Mouse (Mus musculus) kidney, embryonic 14.5 days (tissue): ENCODE results near the gene 2310011J03Rik. TPM values are rescaled to one million over a fixed set of nuclear protein-coding genes. Genes with fewer than 3 reads are reported as not detected.
"Not testable (repeated sequence)": the region's sequence is repeated elsewhere in the genome, so short reads cannot be mapped to it uniquely, and the experiment has no call there.

Experiments
- ATAC-seq: fragments of 200-750 bp; cut with Nextera tagmentation; 2 replicates; pipeline ENCODE4 v1.8.0; 2017; ENCODE audit warnings: moderate number of reproducible peaks, mild to moderate bottlenecking, moderate TSS enrichment, moderate library complexity; ENCODE audit not compliant: low FRiP score, low TSS enrichment
- H3K27ac ChIP-seq: fragments of 300-500 bp; sonication (generic); 2 replicates; pipeline ENCODE4 v1.5.1; 2014; ENCODE audit warnings: low read depth, mild to moderate bottlenecking, low read length, moderate library complexity, mixed read lengths
- H3K27me3 ChIP-seq: fragments of 300-500 bp; sonication (generic); 2 replicates; pipeline ENCODE4 v1.6.1; 2014; ENCODE audit warnings: mild to moderate bottlenecking, low read length; ENCODE audit not compliant: control insufficient read depth, insufficient read depth
- H3K36me3 ChIP-seq: fragments of 300-500 bp; sonication (generic); 2 replicates; pipeline ENCODE4 v1.6.1; 2014; ENCODE audit warnings: low read length, mixed read lengths; ENCODE audit not compliant: control insufficient read depth, insufficient read depth
- H3K4me1 ChIP-seq: fragments of 300-500 bp; sonication (generic); 2 replicates; pipeline ENCODE4 v1.6.1; 2014; ENCODE audit warnings: low read length, mixed read lengths; ENCODE audit not compliant: control insufficient read depth, insufficient read depth
- H3K4me2 ChIP-seq: fragments of 300-500 bp; sonication (generic); replicated peaks from 2 replicates; pipeline ENCODE4 v1.6.1; 2014; ENCODE audit warnings: low read depth, mild to moderate bottlenecking, low read length
- H3K4me3 ChIP-seq: fragments of 300-500 bp; sonication (generic); 2 replicates; pipeline ENCODE4 v1.5.1; 2014; ENCODE audit warnings: mild to moderate bottlenecking, low read length
- H3K9ac ChIP-seq: fragments of 300-500 bp; sonication (generic); 2 replicates; pipeline ENCODE4 v1.6.1; 2014; ENCODE audit warnings: low read depth, mild to moderate bottlenecking, low read length, moderate library complexity
- H3K9me3 ChIP-seq: fragments of 300-500 bp; sonication (generic); 2 replicates; pipeline ENCODE4 v1.6.1; 2016; ENCODE audit warnings: low read length; ENCODE audit not compliant: control insufficient read depth
- WGBS: fragments of 180-500 bp; shearing (Covaris S2); extraction: QIAGEN DNeasy Blood & Tissue Kit; methylation state at CpG from one replicate; pipeline ENCODE4 v1.1.7; 2014; 5-methylcytosine and 5-hydroxymethylcytosine counted together
- polyA plus RNA-seq: library from polyadenylated mRNA; unstranded; fragments of >200 nt; fragmentation: Nextera tagmentation; extraction: Ambion mirVana; gene quantifications from 2 replicates; pipeline ENCODE4 v1.2.1, GENCODE M21; 2014

2310011J03Rik gene
- polyA plus RNA-seq, 1 experiment from 2014 or later, result 40.5 TPM

DNA sequence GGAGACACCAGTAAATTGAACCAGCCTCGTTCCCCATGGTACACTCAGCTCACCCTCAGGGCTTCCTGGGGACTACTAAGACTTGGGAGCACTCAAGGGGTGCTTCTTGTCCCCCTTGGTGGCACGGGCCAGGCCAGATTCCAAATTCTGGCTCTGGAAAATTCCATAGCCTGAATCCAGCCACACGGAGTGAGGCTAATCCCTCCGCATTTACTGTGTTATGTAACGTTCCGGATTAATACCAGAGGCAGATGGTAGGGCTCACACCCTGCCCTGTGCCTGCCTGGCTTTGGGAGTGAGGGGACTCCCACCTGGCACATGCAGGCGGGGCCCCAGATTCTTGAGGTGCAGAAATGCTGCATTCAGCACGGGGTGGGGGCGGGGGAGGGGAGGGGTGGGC is 35.1 kb upstream of the 2310011J03Rik start:
- ATAC-seq, result no peak
- H3K4me1 ChIP-seq, result peaks cover 11% of the 10 kb centered on the region; the same call in 1 of the 2 replicates
- H3K4me3 ChIP-seq, result no peak overlapping the region
- peaks cover 77% of the 10 kb centered on the region for H3K27me3 ChIP-seq
- WGBS, result 12% methylated on average over 7 of the region's 9 CpGs
- no peak overlapping the region for H3K9ac ChIP-seq
- no peaks in the 10 kb centered on the region for H3K9me3 ChIP-seq
- H3K36me3 ChIP-seq, result no peaks in the 10 kb centered on the region
- no peak overlapping the region for H3K4me2 ChIP-seq
- no peak overlapping the region for H3K27ac ChIP-seq

DNA sequence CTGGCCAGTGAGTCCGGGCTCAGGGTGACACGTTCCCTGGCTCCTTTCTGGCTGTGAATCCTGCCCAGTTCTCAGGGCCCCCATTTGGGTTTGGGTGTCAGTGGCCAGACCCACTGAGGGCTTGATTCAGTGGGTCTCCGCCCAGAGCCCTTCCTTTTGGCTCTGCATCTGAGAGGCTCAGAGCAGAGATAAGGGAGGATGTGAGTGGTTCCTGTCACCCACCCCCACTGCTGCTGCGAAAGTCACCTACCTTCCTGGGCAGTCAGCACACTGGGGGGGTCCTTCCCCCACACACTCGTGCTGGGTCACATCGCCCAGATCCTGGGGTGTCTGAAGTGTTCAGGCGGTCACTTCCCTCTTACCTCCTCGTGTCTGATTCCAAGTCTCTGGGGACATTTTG is 32.4 kb upstream of the 2310011J03Rik start:
- H3K4me2 ChIP-seq, result no peak overlapping the region
- no peak overlapping the region for H3K4me3 ChIP-seq
- H3K27me3 ChIP-seq, result peaks cover 91% of the 10 kb centered on the region
- no peaks in the 10 kb centered on the region for H3K36me3 ChIP-seq
- 54% methylated on average over 8 of the region's 8 CpGs for WGBS
- no peak overlapping the region for H3K27ac ChIP-seq
- peaks cover 17% of the 10 kb centered on the region for H3K4me1 ChIP-seq
- ATAC-seq, result no peak
- H3K9me3 ChIP-seq, result no peaks in the 10 kb centered on the region
- no peak overlapping the region for H3K9ac ChIP-seq

DNA sequence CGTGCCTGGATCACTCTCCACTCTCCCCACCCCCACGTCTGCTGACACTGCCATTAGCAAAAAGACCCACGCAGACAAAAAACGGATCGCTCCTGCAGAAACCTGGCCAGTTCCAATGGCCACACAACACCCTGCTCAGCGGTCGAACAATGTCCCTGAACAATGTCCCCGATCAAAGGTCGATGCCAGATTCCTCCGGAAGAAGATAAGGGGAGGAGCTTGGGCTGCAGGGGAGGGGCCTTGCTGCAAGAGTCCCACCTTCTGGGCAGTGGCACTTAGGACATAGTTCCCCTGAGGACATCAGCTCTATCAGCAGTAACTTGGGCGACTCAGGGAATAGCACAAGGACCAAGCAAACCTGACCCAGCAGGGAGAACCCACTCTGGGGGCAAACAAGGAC is 31.6 kb upstream of the 2310011J03Rik start:
- no peaks in the 10 kb centered on the region for H3K36me3 ChIP-seq
- 28% methylated on average over 11 of the region's 11 CpGs for WGBS
- no peak overlapping the region for H3K9ac ChIP-seq
- H3K27me3 ChIP-seq, result peaks cover 91% of the 10 kb centered on the region
- peaks cover 18% of the 10 kb centered on the region for H3K4me1 ChIP-seq
- no peak overlapping the region for H3K4me3 ChIP-seq
- no peak overlapping the region for H3K27ac ChIP-seq
- H3K4me2 ChIP-seq, result no peak overlapping the region
- H3K9me3 ChIP-seq, result no peaks in the 10 kb centered on the region
- ATAC-seq, result no peak

GRCm38 (mm10) chr10:80350292-80350691 is 30.0 kb upstream of the 2310011J03Rik start:
- Histone ChIP-seq H3K36me3 (no peaks in the 10 kb centered on the region), H3K4me1 (peaks cover 9% of the 10 kb centered on the region), H3K4me2 (no peak overlapping the region), H3K27ac (no peak overlapping the region), H3K4me3 (no peak overlapping the region), H3K9me3 (no peaks in the 10 kb centered on the region), H3K9ac (no peak overlapping the region), H3K27me3 (peaks cover 90% of the 10 kb centered on the region)
- ATAC-seq, result peak; percentile 79
- WGBS, result 6% methylated on average over 7 of the region's 7 CpGs

DNA sequence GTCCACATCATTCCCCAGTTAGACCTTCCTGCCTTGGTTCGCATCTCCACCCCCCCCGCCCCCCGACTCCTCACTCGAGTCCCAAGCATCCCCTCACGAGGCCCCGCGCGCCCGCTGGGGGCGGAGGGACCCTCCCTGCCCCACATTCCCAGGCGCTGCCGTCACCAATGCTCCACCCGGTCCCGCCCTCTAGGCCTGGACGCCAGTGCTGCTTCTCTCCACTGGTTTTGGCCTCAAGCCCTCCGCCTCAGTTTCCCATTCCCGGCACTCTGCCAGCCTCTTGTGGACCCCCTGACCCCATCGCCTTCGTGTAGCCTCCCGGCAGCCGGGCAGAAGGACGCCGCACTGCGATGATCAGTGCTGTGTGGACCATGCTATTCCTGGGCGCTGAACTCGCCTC is 28.6 kb upstream of the 2310011J03Rik start:
- Histone ChIP-seq H3K27ac (no peak overlapping the region), H3K4me2 (peak overlapping the region; percentile 41; the same call in 1 of the 2 replicates), H3K9me3 (no peaks in the 10 kb centered on the region), H3K4me1 (peaks cover 11% of the 10 kb centered on the region), H3K9ac (no peak overlapping the region), H3K36me3 (no peaks in the 10 kb centered on the region), H3K27me3 (peaks cover 94% of the 10 kb centered on the region), H3K4me3 (peak overlapping the region; percentile 30)
- 19% methylated on average over 23 of the region's 26 CpGs for WGBS
- ATAC-seq, result no peak

DNA sequence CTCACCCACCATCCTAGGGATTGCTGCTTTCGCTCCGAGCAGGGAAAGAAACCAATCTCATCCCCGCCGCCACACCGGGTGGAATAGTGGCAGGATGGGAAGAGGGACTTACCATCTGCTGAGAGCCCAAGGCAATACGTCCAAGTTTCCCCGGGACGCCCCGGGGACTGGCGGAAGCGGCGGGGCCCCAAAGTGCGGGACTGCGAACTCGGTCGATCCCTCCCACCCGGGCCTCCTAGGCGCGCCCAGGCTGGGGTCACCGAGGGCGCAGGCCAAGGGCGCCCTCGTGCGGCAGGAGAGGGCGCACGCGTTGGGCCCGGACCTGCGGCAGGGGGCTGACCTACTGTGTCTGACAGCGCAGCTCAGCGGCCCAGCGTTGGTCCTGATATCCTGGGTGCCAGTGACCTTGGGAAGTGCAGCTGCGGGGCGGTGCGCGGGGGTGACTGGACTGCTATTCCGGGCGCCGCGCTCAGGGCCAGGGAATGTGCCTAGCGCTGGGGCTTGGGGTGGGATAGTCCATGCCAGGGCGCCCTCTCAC is 28.0 kb upstream of the 2310011J03Rik start, which contains the start of gene Adamtsl5:
Adamtsl5 (minus strand) TSS at position 169 of the 538 bp plus-strand sequence.
- Histone ChIP-seq H3K4me2 (peak within 1 kb of the TSS; percentile 41), H3K27me3 (peaks cover 96% of the 10 kb centered on the region), H3K4me1 (peaks cover 17% of the 10 kb centered on the region), H3K4me3 (peak within 1 kb of the TSS; percentile 30), H3K9ac (peak within 1 kb of the TSS; percentile 14; the same call in 1 of the 2 replicates), H3K36me3 (no peaks in the 10 kb centered on the region), H3K9me3 (no peaks in the 10 kb centered on the region), H3K27ac (no peak within 1 kb of the TSS)
- ATAC-seq, result peak; percentile 13; the same call in 1 of the 2 replicates
- 2% methylated on average over 42 of the region's 42 CpGs for WGBS

GRCm38 (mm10) chr10:80347514-80347967 is 27.2 kb upstream of the 2310011J03Rik start:
- H3K36me3 ChIP-seq, result no peaks in the 10 kb centered on the region
- no peak overlapping the region for H3K27ac ChIP-seq
- WGBS, result 8% methylated on average over 17 of the region's 17 CpGs
- no peaks in the 10 kb centered on the region for H3K9me3 ChIP-seq
- H3K4me1 ChIP-seq, result peaks cover 17% of the 10 kb centered on the region
- H3K4me3 ChIP-seq, result peak overlapping the region; percentile 30
- ATAC-seq, result no peak
- peaks cover 96% of the 10 kb centered on the region for H3K27me3 ChIP-seq
- peak overlapping the region; percentile 41; the same call in 1 of the 2 replicates for H3K4me2 ChIP-seq
- H3K9ac ChIP-seq, result no peak overlapping the region

DNA sequence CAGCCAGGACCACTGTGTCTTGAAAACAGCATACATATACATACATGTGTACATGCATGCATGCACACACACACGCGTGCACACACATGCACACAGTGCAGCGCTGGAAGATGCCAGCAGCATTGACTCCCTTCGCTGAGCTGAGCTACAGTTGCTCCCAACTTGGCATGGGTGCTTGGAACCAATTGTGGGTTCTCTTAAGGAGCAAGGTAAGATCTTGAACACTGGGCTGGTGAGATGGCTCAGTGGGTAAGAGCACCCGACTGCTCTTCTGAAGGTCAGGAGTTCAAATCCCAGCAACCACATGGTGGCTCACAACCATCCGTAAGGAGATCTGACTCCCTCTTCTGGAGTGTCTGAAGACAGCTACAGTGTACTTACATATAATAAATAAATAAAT is 25.6 kb upstream of the 2310011J03Rik start:
- Histone ChIP-seq H3K27me3 (peaks cover 99% of the 10 kb centered on the region), H3K4me1 (peaks cover 27% of the 10 kb centered on the region)
- not testable (repeated sequence) for H3K4me2 ChIP-seq, H3K36me3 ChIP-seq, H3K9ac ChIP-seq, H3K27ac ChIP-seq, ATAC-seq, H3K4me3 ChIP-seq, H3K9me3 ChIP-seq
- WGBS, result 82% methylated on average over 5 of the region's 6 CpGs

- H3K4me1 ChIP-seq, result peaks cover 27% of the 10 kb centered on the region
- H3K4me2 ChIP-seq, result no peak overlapping the region
- H3K4me3 ChIP-seq, result no peak overlapping the region
- H3K36me3 ChIP-seq, result no peaks in the 10 kb centered on the region
- no peak overlapping the region for H3K9ac ChIP-seq
- WGBS, result under 1% methylated on average over 13 of the region's 16 CpGs
- no peak for ATAC-seq
- H3K27me3 ChIP-seq, result peaks cover 98% of the 10 kb centered on the region
- no peak overlapping the region for H3K27ac ChIP-seq
- no peaks in the 10 kb centered on the region for H3K9me3 ChIP-seq
Measured at GRCm38 (mm10) chr10:80345122-80345521, 24.8 kb upstream of the 2310011J03Rik start.
